9 mouse cellular contexts compared by ENCODE assay signal in the genomic region with DNA sequence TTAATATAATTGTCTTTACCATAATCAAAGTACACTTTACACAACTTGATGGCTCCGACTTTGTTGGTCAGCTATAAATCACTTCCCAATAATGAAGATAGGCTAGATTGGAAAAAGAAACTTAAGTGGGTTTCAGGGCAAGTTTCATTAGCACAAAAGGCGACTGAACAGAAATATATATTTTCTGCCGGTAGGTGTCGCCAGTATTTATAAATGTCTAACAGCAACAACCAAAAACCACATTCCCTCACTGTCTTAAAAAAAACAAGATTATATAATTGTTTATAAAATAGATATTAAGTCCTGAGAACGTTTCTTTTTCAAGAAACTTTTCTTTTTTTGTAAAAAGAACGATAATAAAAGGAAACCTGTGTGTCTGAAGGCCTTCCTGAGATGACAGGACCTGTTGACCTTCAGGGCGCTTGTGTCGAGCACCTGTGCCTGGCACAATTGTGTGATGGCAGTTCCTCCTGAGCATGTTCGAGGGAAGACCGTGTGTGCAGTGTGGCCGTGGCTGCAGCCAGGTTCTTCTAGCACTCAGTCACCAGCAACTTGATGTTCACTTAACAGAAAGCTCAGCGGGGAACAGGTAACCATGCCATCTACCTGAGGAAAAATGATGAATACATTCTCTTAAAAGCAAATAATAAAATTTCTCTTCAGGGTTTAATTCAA.
DNase-seq lines count a peak whose midpoint lies in the region; ATAC-seq and TF ChIP-seq lines count a peak whose summit lies in the region.
"Had no signal": no experiment of that assay in that cellular context is flagged by ENCODE, and none has a peak within 500 bp of the region (broad histone marks: within the 10 kb centered on the region; RNA-seq: fewer than 3 reads in every experiment).

No protein-coding gene starts in this region.

- no peak for TF ChIP-seq CTCF in spleen, adult 2 months (IDR thresholded peaks at IDR 0.05; ENCODE audit: extremely low read depth, insufficient read depth, insufficient read length, insufficient replicate concordance)

- no peak for ATAC-seq in stomach, embryonic 16.5 days (ENCODE audit: insufficient read depth, low FRiP score)
- no peak for ATAC-seq in midbrain, embryonic 16.5 days

- no peak overlapping the region for H3K9ac ChIP-seq in stomach, embryonic 16.5 days (ENCODE audit: low read length)
- no peak overlapping the region for H3K9ac ChIP-seq in midbrain, embryonic 16.5 days (ENCODE audit: low read depth, low read length)
- H3K9ac ChIP-seq: liver, embryonic 13.5 days had no signal

- H3K4me2 ChIP-seq in stomach, embryonic 16.5 days (ENCODE audit: low read depth, low read length), result peak overlapping the region; percentile 87
- no peak overlapping the region for H3K4me2 ChIP-seq in midbrain, embryonic 16.5 days (ENCODE audit: low read length)

- H3K27ac ChIP-seq in heart, embryonic 10.5 days, result no peak overlapping the region
- H3K27ac ChIP-seq in spleen, adult 2 months (ENCODE audit: insufficient read depth, low read length), result peak overlapping the region; percentile 77
- H3K27ac ChIP-seq in stomach, embryonic 16.5 days (ENCODE audit: low read length), result no peak overlapping the region
- H3K27ac ChIP-seq in midbrain, embryonic 16.5 days (ENCODE audit: low read length), result no peak overlapping the region
- H3K27ac ChIP-seq: liver, embryonic 13.5 days had no signal

- TF ChIP-seq POLR2A in spleen, adult 2 months (IDR thresholded peaks at IDR 0.05; ENCODE audit: low read depth, low read length), result no peak

- no peak overlapping the region for H3K4me3 ChIP-seq in heart, embryonic 10.5 days
- peak overlapping the region; percentile 50 for H3K4me3 ChIP-seq in spleen, adult 2 months (ENCODE audit: extremely low read depth, insufficient read depth, insufficient read length)
- peak overlapping the region; percentile 13 for H3K4me3 ChIP-seq in stomach, embryonic 16.5 days (replicated peaks; ENCODE audit: low read length)
- H3K4me3 ChIP-seq in midbrain, embryonic 16.5 days (ENCODE audit: low read depth, low read length), result no peak overlapping the region

- no peaks in the 10 kb centered on the region for H3K36me3 ChIP-seq in heart, embryonic 10.5 days
- peaks cover 1% of the 10 kb centered on the region; the same call in 1 of the 2 replicates for H3K36me3 ChIP-seq in spleen, adult 2 months (ENCODE audit: control insufficient read depth, insufficient read depth, low read length)
- no peaks in the 10 kb centered on the region for H3K36me3 ChIP-seq in stomach, embryonic 16.5 days (ENCODE audit: control insufficient read depth, insufficient read depth, low read length)
- H3K36me3 ChIP-seq in midbrain, embryonic 16.5 days (ENCODE audit: control insufficient read depth, insufficient read depth, low read length), result no peaks in the 10 kb centered on the region
- H3K36me3 ChIP-seq: liver, embryonic 13.5 days had no signal

- DNase-seq in heart, adult 8-10 months (ENCODE audit: low spot score), result peak; percentile 80
- no peak for DNase-seq in heart, embryonic 10.5 days (ENCODE audit: low spot score)
- DNase-seq in spleen, adult 2 months (ENCODE audit: low read depth in 1 of 2, low spot score in 2 of 2), result peak; percentile 50 to 71
- DNase-seq in spleen, adult 12 weeks (ENCODE audit: low spot score), result no peak
- peak; percentile 85 for DNase-seq in cerebellum, adult 9-10 months
- DNase-seq in layer of hippocampus, adult 9-10 months (ENCODE audit: low spot score), result peak; percentile 83
- DNase-seq: liver, embryonic 13.5 days had no signal

- no peaks in the 10 kb centered on the region for H3K9me3 ChIP-seq in heart, embryonic 10.5 days
- no peaks in the 10 kb centered on the region for H3K9me3 ChIP-seq in stomach, embryonic 16.5 days (replicated peaks; ENCODE audit: control insufficient read depth, low read length)
- no peaks in the 10 kb centered on the region for H3K9me3 ChIP-seq in midbrain, embryonic 16.5 days (replicated peaks; ENCODE audit: control insufficient read depth, low read length, poor library complexity, severe bottlenecking)
- H3K9me3 ChIP-seq: liver, embryonic 13.5 days had no signal

- peaks cover 33% of the 10 kb centered on the region for H3K4me1 ChIP-seq in heart, embryonic 10.5 days
- H3K4me1 ChIP-seq in spleen, adult 2 months (ENCODE audit: control insufficient read depth, insufficient read depth, insufficient read length), result peaks cover 13% of the 10 kb centered on the region; the same call in 1 of the 2 replicates
- H3K4me1 ChIP-seq in stomach, embryonic 16.5 days (ENCODE audit: control insufficient read depth, insufficient read depth, low read length), result peaks cover 15% of the 10 kb centered on the region
- H3K4me1 ChIP-seq in midbrain, embryonic 16.5 days (ENCODE audit: control insufficient read depth, insufficient read depth, low read length), result peaks cover 7% of the 10 kb centered on the region; the same call in 1 of the 2 replicates

- peaks cover 21% of the 10 kb centered on the region for H3K27me3 ChIP-seq in heart, embryonic 10.5 days (ENCODE audit: insufficient read depth, poor library complexity, severe bottlenecking)
- no peaks in the 10 kb centered on the region for H3K27me3 ChIP-seq in spleen, adult 2 months (ENCODE audit: control insufficient read depth, insufficient read depth, low read length)
- no peaks in the 10 kb centered on the region for H3K27me3 ChIP-seq in stomach, embryonic 16.5 days (ENCODE audit: control insufficient read depth, insufficient read depth, low read length)
- H3K27me3 ChIP-seq in midbrain, embryonic 16.5 days (ENCODE audit: control insufficient read depth, insufficient read depth, low read depth, low read length), result peaks cover 8% of the 10 kb centered on the region

- WGBS in heart, embryonic 10.5 days, result 31% methylated on average over 12 of the region's 12 CpGs
- 17% methylated on average over 12 of the region's 12 CpGs for WGBS in spleen, adult 2 months
- 32% methylated on average over 12 of the region's 12 CpGs for WGBS in stomach, embryonic 16.5 days
- WGBS in midbrain, embryonic 16.5 days, result 36% methylated on average over 12 of the region's 12 CpGs

Comparison
In these comparisons a context has a peak if more than half of its experiments do, and no peak if none do; other contexts are left out.
1. DNase-seq: peak in heart, adult 8-10 months (single experiment), spleen, adult 2 months (2 of 2), cerebellum, adult 9-10 months (single experiment) and layer of hippocampus, adult 9-10 months (single experiment); none in heart, embryonic 10.5 days (single experiment) and spleen, adult 12 weeks (single experiment).
2. H3K4me3 ChIP-seq: peak in spleen, adult 2 months (single experiment) and stomach, embryonic 16.5 days (single experiment); none in heart, embryonic 10.5 days (single experiment) and midbrain, embryonic 16.5 days (single experiment).